Mouse (Mus musculus): ENCODE measurements around the gene Cstad.

Cstad gene

DNA sequence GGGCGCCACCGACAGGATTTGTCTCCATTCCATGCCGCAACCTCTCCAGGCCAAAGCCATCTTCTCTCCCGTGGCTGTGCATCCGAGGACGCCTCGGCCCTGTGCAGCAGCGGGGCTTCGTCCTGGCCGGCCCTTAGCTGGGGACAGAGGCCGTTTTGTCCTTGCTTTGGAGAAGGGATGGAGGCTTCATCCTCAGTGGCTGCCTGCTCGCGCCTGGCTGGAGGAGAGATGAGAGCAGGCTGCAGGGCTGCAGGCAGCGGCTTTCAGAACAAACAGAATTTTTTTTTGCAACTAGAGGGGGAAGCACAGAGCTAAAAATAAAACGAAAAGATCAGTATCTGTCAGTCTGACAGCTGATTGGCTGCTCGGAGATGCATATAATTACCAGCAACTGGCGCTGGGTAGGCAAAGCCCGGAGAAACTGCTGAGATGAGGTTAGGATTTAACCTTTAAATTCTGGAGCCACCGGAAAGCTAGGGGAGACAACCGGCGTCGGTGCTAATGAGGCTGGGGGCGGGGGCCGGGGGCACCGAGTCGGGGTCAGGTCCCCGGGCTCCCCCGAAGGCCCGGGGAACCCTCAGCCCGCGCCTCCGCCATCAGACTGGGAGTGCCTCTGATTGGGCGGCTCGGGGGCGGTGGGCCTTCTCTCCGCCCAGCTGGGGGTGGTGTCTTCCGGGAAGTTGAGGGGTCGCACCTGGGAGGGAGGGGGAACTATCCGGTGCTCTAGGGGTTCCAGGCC lies at the start of gene Cstad:
Gene Cstad, plus strand, starts transcription at position 400 of the 739 bp plus-strand sequence.
- peak; percentile 84 to 89 for DNase-seq

- DNase-seq: no peak
Observed at GRCm38 (mm10) chr2:30545706-30546105, 49.1 kb upstream of the Cstad start.

- DNase-seq: no peak
Observed at GRCm38 (mm10) chr2:30546219-30546618, 48.6 kb upstream of the Cstad start.

GRCm38 (mm10) chr2:30547455-30548217 lies 47.2 kb upstream of the Cstad start:
- DNase-seq: peak; percentile 55 to 72

DNA sequence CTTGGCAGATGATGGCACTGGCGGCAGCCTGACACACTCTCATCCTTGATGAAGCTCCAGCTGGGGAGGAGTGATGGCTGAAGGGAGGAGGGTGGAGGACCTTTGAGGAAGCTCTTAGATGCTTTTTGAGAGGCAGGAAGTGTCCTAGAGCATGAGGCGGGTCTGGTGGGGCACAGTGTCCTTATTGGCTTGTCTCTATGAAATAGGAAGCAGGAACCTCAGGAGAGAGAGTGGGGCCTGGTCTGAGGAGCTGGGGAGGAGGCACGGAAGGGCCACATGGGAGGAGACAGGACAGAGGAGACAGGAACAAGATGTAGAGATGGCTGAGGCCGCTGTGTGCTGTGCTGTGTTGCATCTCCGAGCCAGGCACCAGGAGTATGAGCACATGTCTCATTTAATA lies 43.3 kb upstream of the Cstad start:
- DNase-seq: no peak

GRCm38 (mm10) chr2:30553851-30554540 lies 40.8 kb upstream of the Cstad start:
- peak; percentile 42 to 55 for DNase-seq

- DNase-seq: no peak
Observed at GRCm38 (mm10) chr2:30555257-30555656, 39.6 kb upstream of the Cstad start.

- DNase-seq: no peak
Observed at GRCm38 (mm10) chr2:30556495-30556894, 38.3 kb upstream of the Cstad start.

- no peak for DNase-seq
Observed at GRCm38 (mm10) chr2:30559552-30559951, 35.3 kb upstream of the Cstad start.

DNA sequence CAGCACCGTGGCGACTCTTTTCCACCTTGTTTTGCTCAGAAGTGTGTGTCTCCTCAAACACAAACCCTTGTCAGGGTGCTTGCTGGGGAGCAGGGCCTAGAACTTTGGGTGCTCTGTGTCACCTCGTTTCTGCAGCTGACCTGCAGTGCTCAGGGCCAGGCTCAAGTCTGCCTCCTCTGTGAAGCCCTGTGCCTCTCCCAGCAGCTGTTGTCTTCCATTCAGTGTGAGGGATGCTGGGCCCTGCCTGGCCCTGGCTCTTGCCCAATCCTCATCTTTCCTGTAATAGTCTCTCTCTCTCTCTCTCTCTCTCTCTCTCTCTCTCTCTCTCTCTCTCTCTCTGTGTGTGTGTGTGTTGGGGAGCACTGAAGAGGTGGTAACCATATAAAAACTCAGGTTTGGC lies 32.3 kb upstream of the Cstad start:
- no peak for DNase-seq

GRCm38 (mm10) chr2:30571647-30572046 lies 23.2 kb upstream of the Cstad start:
- DNase-seq: no peak

- DNase-seq: no peak
Observed at GRCm38 (mm10) chr2:30573522-30573921, 21.3 kb upstream of the Cstad start.

GRCm38 (mm10) chr2:30577010-30577409 lies 17.8 kb upstream of the Cstad start:
- no peak for DNase-seq

GRCm38 (mm10) chr2:30578006-30578405 lies 16.8 kb upstream of the Cstad start:
- DNase-seq: no peak

DNA sequence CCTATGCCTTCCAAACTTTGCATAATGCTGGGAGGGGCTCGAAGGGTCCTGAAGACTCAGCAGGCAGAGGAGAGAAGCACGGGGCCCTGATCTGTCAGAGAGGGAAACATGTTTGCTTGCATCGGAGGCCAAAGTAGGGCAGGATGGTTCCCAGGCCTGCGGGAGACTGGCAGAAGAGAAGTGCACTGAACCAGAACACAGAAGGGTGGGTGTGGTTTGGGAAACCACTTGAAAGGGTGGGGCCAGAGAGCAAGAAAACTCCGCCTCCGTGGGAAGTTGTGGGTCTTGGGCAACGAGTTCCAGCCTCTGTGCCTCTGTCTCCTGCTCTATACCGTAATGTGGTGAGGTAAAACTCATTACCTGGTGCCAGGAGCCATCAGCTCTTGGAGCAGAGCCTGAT lies 7.7 kb upstream of the Cstad start:
- DNase-seq: peak; percentile 67 to 79

DNA sequence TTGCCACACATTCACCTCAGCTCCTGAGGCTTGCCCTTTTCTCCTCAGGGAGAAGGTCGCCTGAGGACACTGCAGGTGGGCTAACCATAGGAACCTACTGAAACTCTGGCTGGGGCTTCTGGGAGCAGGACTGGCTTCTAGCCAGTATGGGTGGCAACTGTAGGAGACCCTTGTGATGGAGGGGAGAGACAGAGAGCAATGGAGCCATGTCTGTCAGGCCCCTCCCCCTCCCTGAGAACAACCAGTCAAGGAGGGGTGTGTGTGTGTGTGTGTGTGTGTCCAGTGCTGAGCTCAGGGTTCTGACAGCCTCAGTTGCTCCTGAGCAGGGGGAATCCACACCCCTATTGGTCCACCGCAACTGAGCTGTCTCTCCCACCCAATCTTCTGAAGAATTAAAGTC lies 7.2 kb upstream of the Cstad start:
- DNase-seq: no peak

GRCm38 (mm10) chr2:30588985-30589511 lies 5.8 kb upstream of the Cstad start:
- peak; percentile 72 to 76 for DNase-seq

- no peak for DNase-seq
Observed at GRCm38 (mm10) chr2:30589781-30590180, 5.1 kb upstream of the Cstad start.

DNA sequence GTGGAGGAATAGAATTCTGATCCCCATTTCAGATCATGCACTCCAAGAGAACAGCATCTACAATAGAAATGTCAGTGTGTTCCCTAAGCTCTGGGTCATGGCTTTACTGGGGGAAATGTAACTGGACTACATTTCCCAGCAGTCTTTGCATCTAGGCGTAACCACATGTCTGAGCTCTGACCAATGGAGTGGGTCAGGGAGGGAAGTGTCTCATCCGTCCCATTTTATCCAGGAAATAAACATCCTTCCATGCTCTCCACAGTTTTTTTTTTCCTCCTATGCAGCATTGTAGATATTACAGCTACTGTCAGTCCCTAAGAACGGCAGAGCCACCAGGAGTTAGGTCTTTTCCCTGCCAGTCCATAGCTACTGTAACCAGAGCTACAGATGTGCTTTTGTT lies 3.9 kb upstream of the Cstad start:
- DNase-seq: peak in 1 of 2 experiments; percentile 64

DNA sequence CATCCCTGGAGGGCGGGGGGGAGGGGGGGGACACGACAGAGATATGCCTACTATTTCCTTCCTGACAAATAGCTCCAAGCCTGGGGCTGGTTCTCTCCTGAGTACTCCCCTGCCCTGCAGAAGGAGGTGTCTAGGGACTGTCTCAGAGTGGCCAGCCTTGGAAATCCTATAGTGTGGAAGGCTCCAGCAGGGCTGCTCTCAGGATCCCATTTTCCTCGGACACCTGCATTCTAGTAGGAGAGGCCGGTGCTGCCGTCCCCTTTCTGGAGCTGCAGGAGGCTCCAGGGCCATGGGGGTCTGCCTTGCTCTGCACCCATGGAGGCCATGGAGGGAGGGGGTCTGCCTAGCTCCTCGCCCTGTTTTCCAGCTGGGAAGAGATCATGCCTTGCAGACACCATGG lies 2.4 kb upstream of the Cstad start:
- no peak for DNase-seq

DNA sequence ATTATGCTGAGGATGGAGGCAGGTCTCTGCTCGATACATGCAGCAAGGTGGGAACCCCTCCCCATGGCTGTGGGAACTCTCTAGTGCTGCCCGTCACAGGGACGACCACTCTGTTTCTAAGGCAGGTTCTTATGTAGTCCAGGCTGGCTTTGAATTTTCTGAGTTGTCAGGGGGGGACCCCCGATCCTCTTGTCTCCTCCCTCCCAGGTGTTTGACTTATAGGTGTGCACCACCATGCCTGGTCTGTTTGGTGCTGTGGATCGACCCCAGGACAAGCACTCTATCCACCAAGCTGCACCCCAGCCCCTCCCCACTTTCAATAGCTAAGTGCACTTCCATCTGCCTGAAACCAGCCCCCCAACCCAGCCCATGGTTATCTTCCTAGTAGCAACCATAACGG lies 1.9 kb upstream of the Cstad start:
- no peak for DNase-seq

DNA sequence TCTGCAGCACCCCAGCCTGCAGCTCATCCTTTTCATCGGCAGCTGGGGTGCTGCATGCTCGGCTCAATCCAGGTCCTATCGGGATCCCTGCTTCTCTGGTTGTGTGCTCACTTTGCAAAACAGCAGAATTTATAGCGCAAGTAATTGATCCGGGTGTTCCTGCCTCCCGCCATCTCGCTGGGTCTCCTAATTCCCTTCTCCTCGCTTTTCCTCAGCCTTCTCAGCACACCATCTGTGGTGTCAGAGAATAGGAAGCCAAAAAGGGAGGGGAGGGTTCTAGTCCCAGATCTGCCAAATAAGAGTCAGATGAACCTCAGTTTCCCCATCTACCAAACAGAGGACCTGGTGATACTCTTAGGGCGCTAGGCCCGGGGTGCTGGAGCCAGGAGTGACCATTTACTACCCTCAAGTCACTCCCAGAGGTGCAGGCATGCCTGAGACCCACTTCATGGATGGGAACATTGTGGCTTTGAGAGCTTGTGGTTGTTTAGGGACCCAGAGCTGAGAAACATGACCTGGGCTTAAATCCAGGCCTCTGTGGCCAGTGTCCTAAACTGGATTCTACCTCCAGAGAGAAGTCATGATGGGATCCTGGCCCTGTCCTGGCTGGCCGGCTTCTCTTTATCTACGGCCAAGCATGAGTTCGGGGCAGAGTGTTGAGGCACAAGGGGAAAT lies 1.1 kb upstream of the Cstad start:
- DNase-seq: no peak

DNA sequence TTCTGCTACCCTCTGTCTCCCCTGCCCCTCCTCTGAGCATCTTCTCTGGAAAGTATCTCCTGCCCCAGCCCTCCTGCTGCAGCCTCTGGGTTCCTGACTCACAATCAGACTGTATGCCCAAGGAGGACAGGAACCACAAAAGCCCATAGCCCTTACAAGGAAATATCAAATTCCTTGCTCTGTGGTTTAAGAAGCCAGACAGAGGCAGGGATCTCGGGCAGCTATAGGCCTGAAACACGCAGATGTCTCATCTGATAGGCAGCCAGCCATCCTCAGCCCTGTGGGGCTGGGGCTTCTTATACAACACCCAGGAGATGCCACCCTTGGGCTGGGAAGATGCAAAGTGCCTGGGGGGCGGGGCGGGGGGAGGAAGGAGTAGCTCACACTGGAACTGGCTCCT lies 956 bp downstream of the Cstad start:
- no peak for DNase-seq

Measured in kidney, postnatal 4 days (tissue).